Mouse (Mus musculus) neutrophil, adult 59 days (primary cell): Measurements from ENCODE around the gene Sec14l3. TPM values are rescaled to one million over a fixed set of nuclear protein-coding genes. Genes with fewer than 3 reads are reported as not detected.

ENCODE experiments used
- total RNA-seq, 2 experiments: library from RNA; stranded (reverse); gene quantifications; 1 replicate in 1 of 2; 2 replicates in 1 of 2; pipeline ENCODE4 v1.2.4; 2023

The Sec14l3 gene
- total RNA-seq = not detected

GRCm38 (mm10) chr11:4064627-4065122 lies at the start of gene Sec14l3:
Sec14l3 (plus strand) TSS chr11:4064841.

DNA sequence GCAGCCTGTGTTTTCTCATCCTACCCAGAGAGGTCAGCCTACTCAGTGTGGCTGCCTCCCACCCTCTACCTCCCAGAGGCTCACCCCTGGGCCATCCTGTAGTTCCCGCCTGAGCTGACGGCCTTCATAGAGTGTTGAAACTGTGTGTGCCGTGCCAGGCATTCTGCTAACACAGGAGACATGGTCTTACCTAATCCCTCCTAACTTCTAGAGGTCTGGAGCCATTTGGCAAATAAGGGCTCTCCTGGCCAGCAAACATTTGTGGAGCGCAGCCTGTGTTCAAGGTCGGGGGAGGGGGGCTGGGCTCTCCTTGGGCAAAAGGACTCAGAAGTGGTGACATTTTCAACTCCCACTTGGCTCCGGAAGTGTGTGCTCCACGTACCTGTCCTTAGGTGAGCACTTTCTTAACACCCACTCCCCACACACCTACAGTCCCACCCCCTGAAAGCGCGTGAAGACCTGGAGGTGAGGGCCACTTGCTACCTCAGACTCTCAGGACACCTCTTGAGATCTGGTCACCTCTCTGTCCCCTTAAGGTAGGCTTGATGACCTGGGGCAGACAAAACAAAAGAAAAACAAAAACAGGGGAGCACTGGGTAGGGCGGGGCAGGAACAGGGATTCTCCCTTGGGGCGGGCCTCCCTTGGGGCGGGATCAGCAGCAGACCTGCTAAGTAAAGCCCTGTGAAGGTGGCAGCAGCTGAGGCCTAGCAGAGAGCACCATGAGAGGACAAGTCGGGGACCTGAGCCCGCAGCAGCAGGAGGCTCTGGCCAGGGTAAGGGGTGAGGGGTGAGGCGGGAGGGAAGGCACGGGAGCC lies 33.3 kb upstream of the Sec14l3 start, which contains the start of gene Sec14l4:
Gene Sec14l4 (plus strand): TSS at position 337 of the 816 bp plus-strand sequence.

GRCm38 (mm10) chr11:4095171-4096053 lies 30.8 kb downstream of the Sec14l3 start, which contains the start of gene Mtfp1:
Mtfp1 (minus strand) TSS chr11:4095445.

GRCm38 (mm10) chr11:4122742-4123579 lies 58.3 kb downstream of the Sec14l3 start, which contains the start of gene Sec14l2:
Sec14l2 (minus strand) TSS chr11:4123415.

Other genes with a start within 250 kb of the Sec14l3 start
- gene Osbp2, start 200.9 kb upstream of the Sec14l3 start, total RNA-seq = not detected
- gene 4921536K21Rik, start 169.7 kb upstream of the Sec14l3 start, total RNA-seq = under 1 TPM; 0.46 to 0.49 TPM
- 1 to 10 TPM; 5.1 TPM for gene Dusp18, start 169.6 kb upstream of the Sec14l3 start, total RNA-seq
- 10 to 100 TPM in 1 of 2 experiments, 1 to 10 TPM in 1; 9.0 to 13.4 TPM for gene Slc35e4, start 150.2 kb upstream of the Sec14l3 start, total RNA-seq
- gene Tcn2, start 132.7 kb upstream of the Sec14l3 start, total RNA-seq = 100 to 1,000 TPM; 171 to 175 TPM
- 10 to 100 TPM; 28.1 to 32.8 TPM for gene Pes1, start 100.9 kb upstream of the Sec14l3 start, total RNA-seq
- gene 4930556J24Rik, start 88.1 kb upstream of the Sec14l3 start, total RNA-seq = not detected
- under 1 TPM in 1 of 2 experiments, not detected in 1; 0.22 TPM for gene Gal3st1, start 81.2 kb upstream of the Sec14l3 start, total RNA-seq
- gene Sec14l4, start 33.4 kb upstream of the Sec14l3 start, total RNA-seq = not detected
- gene Mtfp1, start 30.6 kb downstream of the Sec14l3 start, total RNA-seq = 1 to 10 TPM; 1.1 to 1.9 TPM
- 1 to 10 TPM; 1.2 to 5.2 TPM for gene Sec14l2, start 58.6 kb downstream of the Sec14l3 start, total RNA-seq
- 10 to 100 TPM; 11.5 to 14.2 TPM for gene Rnf215, start 70.4 kb downstream of the Sec14l3 start, total RNA-seq
- 1 to 10 TPM in 1 of 2 experiments, under 1 TPM in 1; 0.77 to 1.2 TPM for gene Ccdc157, start 95.5 kb downstream of the Sec14l3 start, total RNA-seq
- gene Sf3a1, start 95.5 kb downstream of the Sec14l3 start, total RNA-seq = 10 to 100 TPM; 33.6 to 39.2 TPM
- gene Tbc1d10a, start 121.9 kb downstream of the Sec14l3 start, total RNA-seq = 10 to 100 TPM; 12.8 to 17.3 TPM
- 1 to 10 TPM; 4.3 to 4.8 TPM for gene Castor1, start 153.4 kb downstream of the Sec14l3 start, total RNA-seq
- 100 to 1,000 TPM; 334 to 395 TPM for gene Osm, start 171.6 kb downstream of the Sec14l3 start, total RNA-seq
- gene Lif, start 192.7 kb downstream of the Sec14l3 start, total RNA-seq = 1 to 10 TPM in 1 of 2 experiments, under 1 TPM in 1; 0.93 to 1.3 TPM